ENCODE assay signal across 24 mouse cellular contexts in the genomic region with DNA sequence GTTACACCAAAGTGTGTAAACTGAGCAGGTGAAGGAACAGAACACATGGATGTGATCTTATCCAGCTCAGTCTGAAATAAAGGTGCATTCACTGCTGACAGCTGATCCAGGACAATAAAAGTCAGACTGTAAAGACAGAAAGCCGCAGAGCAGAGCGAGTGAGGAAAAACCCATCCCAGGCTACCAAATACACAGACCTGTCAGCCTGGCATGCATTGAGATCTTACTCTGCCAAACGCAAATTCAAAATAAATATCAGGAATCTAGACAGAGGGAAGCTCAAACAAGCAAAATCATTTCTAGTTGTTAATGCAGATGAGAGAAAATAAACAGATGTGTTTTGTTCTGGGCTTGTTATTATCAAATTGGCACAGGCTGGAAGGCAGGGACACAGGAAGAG.
DNase-seq lines count a peak whose midpoint lies in the region; ATAC-seq and TF ChIP-seq lines count a peak whose summit lies in the region.
"Had no signal": no experiment of that assay in that cellular context is flagged by ENCODE, and none has a peak within 500 bp of the region (broad histone marks: within the 10 kb centered on the region; RNA-seq: fewer than 3 reads in every experiment).

No protein-coding gene starts in this region.

- H3K36me3 ChIP-seq in midbrain, embryonic 15.5 days (replicated peaks), result no peaks in the 10 kb centered on the region
- H3K36me3 ChIP-seq: embryonic facial prominence, embryonic 10.5 days; embryonic facial prominence, embryonic 15.5 days; kidney, embryonic 15.5 days; liver, embryonic 12.5 days had no signal

- ATAC-seq in midbrain, embryonic 15.5 days (replicated peaks), result no peak
- ATAC-seq: activated CD4-positive, CD25-positive, alpha-beta regulatory T cell, adult 4 months; liver, embryonic 12.5 days; liver, postnatal 0 days had no signal

- 66% methylated on average over 3 of the region's 3 CpGs for WGBS in midbrain, embryonic 15.5 days

- no peaks in the 10 kb centered on the region for H3K27me3 ChIP-seq in midbrain, embryonic 15.5 days (replicated peaks)
- H3K27me3 ChIP-seq: CH12.LX; embryonic facial prominence, embryonic 15.5 days; kidney, embryonic 15.5 days; liver, embryonic 12.5 days had no signal

- H3K4me2 ChIP-seq in midbrain, embryonic 15.5 days, result no peak overlapping the region
- H3K4me2 ChIP-seq: embryonic facial prominence, embryonic 15.5 days; heart, embryonic 11.5 days; kidney, embryonic 15.5 days; liver, embryonic 12.5 days had no signal

- TF ChIP-seq CTCF in layer of hippocampus, adult 2 months (conservative IDR thresholded peaks at IDR 0.05), result no peak

- no peak overlapping the region for H3K9ac ChIP-seq in midbrain, embryonic 15.5 days
- H3K9ac ChIP-seq: embryonic facial prominence, embryonic 15.5 days; kidney, embryonic 15.5 days; liver, embryonic 12.5 days; liver, postnatal 0 days had no signal

- intact Hi-C loops in heart, postnatal 14 days (cut with DNase I), result no loop called here

- H3K4me1 ChIP-seq in midbrain, embryonic 15.5 days, result peaks cover 23% of the 10 kb centered on the region
- H3K4me1 ChIP-seq: embryonic facial prominence, embryonic 10.5 days; embryonic facial prominence, embryonic 15.5 days; kidney, embryonic 15.5 days; liver, embryonic 12.5 days had no signal

- peak; percentile 24 for DNase-seq in cerebellum, adult 9-10 months
- no peak for DNase-seq in cerebellum, adult 9-11 months
- peak; percentile 25 for DNase-seq in heart, adult 11 months
- DNase-seq in heart, postnatal 14 days, result no peak
- DNase-seq in layer of hippocampus, adult 2 months (ENCODE audit: low spot score in 2 of 2), result no peak
- no peak for DNase-seq in layer of hippocampus, adult 11-12 months (ENCODE audit: low spot score)
- no peak for DNase-seq in spleen, adult 18-20 months
- DNase-seq: adrenal gland, adult 2 months; adrenal gland, postnatal 36 days; gastrocnemius, postnatal 25 days; heart, adult 18-20 months; heart, postnatal 4 days; kidney, adult 18-20 months; kidney, postnatal 25 days; liver, postnatal 0 days had no signal

- peak overlapping the region; percentile 86 for H3K27ac ChIP-seq in layer of hippocampus, adult 2 months
- peak overlapping the region; percentile 63; the same call in 1 of the 2 replicates for H3K27ac ChIP-seq in midbrain, embryonic 15.5 days
- H3K27ac ChIP-seq: embryonic facial prominence, embryonic 10.5 days; embryonic facial prominence, embryonic 15.5 days; kidney, embryonic 15.5 days; liver, embryonic 12.5 days; macrophage had no signal

- no peaks in the 10 kb centered on the region for H3K9me3 ChIP-seq in midbrain, embryonic 15.5 days
- H3K9me3 ChIP-seq: embryonic facial prominence, embryonic 10.5 days; embryonic facial prominence, embryonic 15.5 days; kidney, embryonic 15.5 days; liver, embryonic 12.5 days had no signal

- no peak overlapping the region for H3K4me3 ChIP-seq in layer of hippocampus, adult 2 months
- H3K4me3 ChIP-seq in midbrain, embryonic 15.5 days, result no peak overlapping the region
- H3K4me3 ChIP-seq: embryonic facial prominence, embryonic 10.5 days; embryonic facial prominence, embryonic 15.5 days; kidney, embryonic 15.5 days; liver, embryonic 12.5 days had no signal

Comparison
In these comparisons a context has a peak if more than half of its experiments do, and no peak if none do; other contexts are left out.
1. DNase-seq: peak in cerebellum, adult 9-10 months (single experiment) and heart, adult 11 months (single experiment); none in cerebellum, adult 9-11 months (single experiment), heart, postnatal 14 days (0 of 2), layer of hippocampus, adult 2 months (0 of 2), layer of hippocampus, adult 11-12 months (single experiment) and spleen, adult 18-20 months (0 of 2).